Mouse (Mus musculus) neural tube, embryonic 11.5 days (tissue): ENCODE data around the gene Ddx4. TPM values are rescaled to one million over a fixed set of nuclear protein-coding genes. Genes with fewer than 3 reads are reported as not detected.

ENCODE experiments used
- ATAC-seq: fragments of 200-750 bp; cut with Nextera tagmentation; 2 replicates; pipeline ENCODE4 v1.8.0; 2017; ENCODE audit warnings: moderate number of reproducible peaks, mild to moderate bottlenecking, moderate TSS enrichment, moderate library complexity; ENCODE audit not compliant: insufficient read depth, low FRiP score, low TSS enrichment
- DNase-seq: peaks from one replicate; pipeline ENCODE4 v3.0.0-alpha.2; 2015; ENCODE audit warnings: low spot score
- H3K27ac ChIP-seq: fragments of 300-500 bp; sonication (generic); 2 replicates; pipeline ENCODE4 v1.5.1; 2014; ENCODE audit warnings: low read depth, mild to moderate bottlenecking, low read length
- H3K27me3 ChIP-seq: fragments of 300-500 bp; sonication (generic); 2 replicates; pipeline ENCODE4 v1.6.1; 2014; ENCODE audit warnings: mild to moderate bottlenecking, low read length, mixed read lengths; ENCODE audit not compliant: control insufficient read depth, insufficient read depth
- H3K36me3 ChIP-seq: fragments of 300-500 bp; sonication (generic); 2 replicates; pipeline ENCODE4 v1.6.1; 2014; ENCODE audit warnings: mild to moderate bottlenecking, low read length, moderate library complexity, mixed read lengths; ENCODE audit not compliant: control insufficient read depth, insufficient read depth
- H3K4me1 ChIP-seq: fragments of 300-500 bp; sonication (generic); 2 replicates; pipeline ENCODE4 v1.6.1; 2014; ENCODE audit warnings: low read length, mixed read lengths; ENCODE audit not compliant: control insufficient read depth, insufficient read depth
- H3K4me2 ChIP-seq: fragments of 300-500 bp; sonication (generic); 2 replicates; pipeline ENCODE4 v1.6.1; 2014; ENCODE audit warnings: low read depth, mild to moderate bottlenecking, moderate library complexity
- H3K4me3 ChIP-seq: fragments of 300-500 bp; sonication (generic); 2 replicates; pipeline ENCODE4 v1.5.1; 2014; ENCODE audit warnings: low read depth, low read length
- H3K9ac ChIP-seq: fragments of 300-500 bp; sonication (generic); 2 replicates; pipeline ENCODE4 v1.6.1; 2014; ENCODE audit warnings: mild to moderate bottlenecking, low read length
- H3K9me3 ChIP-seq: fragments of 300-500 bp; sonication (generic); 2 replicates; pipeline ENCODE4 v1.6.1; 2016; ENCODE audit warnings: low read length; ENCODE audit not compliant: control insufficient read depth
- WGBS: fragments of 180-500 bp; shearing (Covaris S2); extraction: QIAGEN DNeasy Blood & Tissue Kit; methylation state at CpG from one replicate; pipeline ENCODE4 v1.1.7; 2014; 5-methylcytosine and 5-hydroxymethylcytosine counted together
- polyA plus RNA-seq: library from polyadenylated mRNA; unstranded; fragments of >200 nt; fragmentation: Nextera tagmentation; extraction: Ambion mirVana; gene quantifications from 2 replicates; pipeline ENCODE4 v1.2.1, GENCODE M21; 2014

Gene Ddx4
- 0.30 and 1.0 TPM in 2 replicates for polyA plus RNA-seq

DNA sequence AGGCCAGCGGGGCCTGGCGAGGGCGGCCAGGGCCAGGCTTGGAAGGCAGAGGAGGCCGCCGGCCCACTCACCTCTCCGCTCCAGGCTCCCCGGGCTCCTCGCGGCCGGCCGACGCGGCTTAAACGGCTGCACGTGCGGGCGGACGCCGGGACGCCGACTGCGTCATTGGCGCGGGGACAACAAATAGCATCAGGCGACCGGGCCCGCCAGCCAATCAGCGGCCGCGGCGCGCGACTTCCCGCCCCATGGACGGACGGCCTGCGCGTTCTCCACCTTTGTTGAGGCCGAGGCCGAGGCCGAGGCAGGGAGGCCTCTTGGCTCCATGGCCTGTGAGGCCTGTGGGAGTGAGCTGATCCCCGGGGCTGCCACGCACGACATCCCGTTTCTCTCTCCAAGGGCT, at the start of gene Ddx4:
Gene Ddx4, minus strand, starts transcription at position 271 of the 400 bp plus-strand sequence.
- Histone ChIP-seq H3K36me3 (no peaks in the 10 kb centered on the region), H3K4me1 (no peaks in the 10 kb centered on the region), H3K27ac (no peak within 1 kb of the TSS), H3K9ac (no peak within 1 kb of the TSS), H3K4me2 (no peak within 1 kb of the TSS), H3K27me3 (no peaks in the 10 kb centered on the region), H3K9me3 (peaks cover 7% of the 10 kb centered on the region), H3K4me3 (no peak within 1 kb of the TSS)
- DNase-seq (no peak), ATAC-seq (no peak)
- WGBS, result 74% methylated on average over 30 of the region's 45 CpGs

DNA sequence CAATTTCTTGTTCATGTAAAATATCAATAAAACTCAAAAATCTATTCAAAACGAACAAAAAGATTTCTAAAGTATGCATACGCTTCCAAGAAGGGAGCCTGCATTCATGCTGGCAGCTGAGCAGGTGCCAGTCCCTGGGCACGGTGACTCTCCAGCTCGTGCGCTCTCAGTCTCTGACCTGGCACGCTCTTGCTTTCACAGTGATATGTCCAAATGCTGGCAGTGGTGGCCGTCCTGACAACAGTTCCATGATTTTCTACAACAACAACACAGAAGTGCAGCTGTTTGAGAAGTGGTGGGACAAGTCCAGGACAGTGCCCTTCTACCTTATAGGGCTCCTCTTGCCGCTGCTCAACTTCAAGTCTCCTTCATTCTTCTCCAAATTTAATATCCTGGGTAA, 49.0 kb upstream of the Ddx4 start:
- DNase-seq, result no peak
- Histone ChIP-seq H3K27ac (no peak overlapping the region), H3K4me3 (no peak overlapping the region), H3K4me2 (no peak overlapping the region), H3K36me3 (no peaks in the 10 kb centered on the region), H3K4me1 (no peaks in the 10 kb centered on the region), H3K9me3 (no peaks in the 10 kb centered on the region), H3K9ac (no peak overlapping the region), H3K27me3 (no peaks in the 10 kb centered on the region)
- WGBS, result 90% methylated on average over 8 of the region's 8 CpGs
- ATAC-seq, result no peak

DNA sequence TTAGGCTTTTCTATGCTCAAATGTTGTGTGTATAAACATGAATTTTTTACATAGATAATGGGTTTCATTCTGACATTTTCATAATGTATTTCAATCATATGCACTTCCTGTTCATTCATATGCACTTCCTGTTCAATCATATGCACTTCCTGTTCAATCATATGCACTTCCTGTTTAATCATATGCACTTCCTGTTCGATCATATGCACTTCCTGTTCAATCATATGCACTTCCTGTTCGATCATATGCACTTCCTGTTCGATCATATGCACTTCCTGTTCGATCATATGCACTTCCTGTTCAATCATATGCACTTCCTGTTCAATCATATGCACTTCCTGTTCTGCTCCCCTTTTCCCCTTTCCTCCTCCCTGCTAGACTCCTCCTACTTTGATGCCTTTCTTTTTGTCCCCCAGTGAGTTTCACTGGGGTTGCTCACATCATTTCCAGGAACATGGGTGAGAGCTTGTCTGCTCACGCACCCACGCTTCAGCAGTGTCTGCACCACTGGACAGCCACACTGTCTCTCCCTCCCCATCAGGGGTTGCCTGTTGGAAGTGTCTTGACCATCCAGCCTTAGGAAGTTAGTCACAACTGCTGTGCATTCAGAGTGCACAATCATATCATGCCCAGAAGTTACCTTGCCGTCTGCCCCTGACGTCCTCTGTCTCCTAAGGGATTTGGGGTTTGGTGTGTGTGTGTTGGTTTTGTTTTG, 43.4 kb upstream of the Ddx4 start:
- H3K4me1 ChIP-seq, result no peaks in the 10 kb centered on the region
- no peak overlapping the region for H3K4me3 ChIP-seq
- H3K9ac ChIP-seq, result no peak overlapping the region
- no peaks in the 10 kb centered on the region for H3K9me3 ChIP-seq
- H3K27ac ChIP-seq, result no peak overlapping the region
- no peaks in the 10 kb centered on the region for H3K36me3 ChIP-seq
- DNase-seq (no peak), ATAC-seq (no peak)
- WGBS, result 97% methylated on average over 8 of the region's 8 CpGs
- no peak overlapping the region for H3K4me2 ChIP-seq
- H3K27me3 ChIP-seq, result no peaks in the 10 kb centered on the region

DNA sequence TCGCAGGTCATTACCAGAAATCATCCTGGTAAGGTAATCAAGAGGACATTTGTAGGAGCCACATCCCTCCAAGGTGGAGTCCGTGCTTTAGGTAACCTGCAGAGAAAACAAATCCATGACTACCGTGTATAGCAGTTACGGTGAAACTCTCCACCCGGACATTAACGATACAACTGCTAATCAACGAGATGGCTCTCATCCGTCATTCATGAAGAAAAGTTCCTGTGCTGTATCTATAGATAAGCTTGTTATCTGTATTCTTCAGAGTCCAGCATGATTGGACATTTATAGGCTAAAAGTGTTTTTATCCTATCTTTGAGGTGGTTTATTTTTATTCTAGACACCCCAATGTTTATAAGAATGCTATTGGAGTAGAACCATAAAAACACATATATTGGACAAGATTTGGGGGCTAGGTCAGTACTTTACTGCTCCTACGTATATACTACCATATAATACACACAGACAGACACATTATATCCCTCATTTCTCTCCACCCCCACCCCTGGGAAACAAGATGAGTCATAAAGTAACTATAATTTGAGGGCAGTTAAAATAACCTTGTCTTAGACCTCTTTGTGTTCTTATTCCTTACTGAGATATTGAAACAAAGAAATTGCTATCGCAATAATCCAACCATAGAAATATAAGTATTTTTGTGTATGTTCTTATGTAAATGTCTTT, 40.7 kb upstream of the Ddx4 start:
- no peak overlapping the region for H3K9ac ChIP-seq
- DNase-seq (no peak), ATAC-seq (no peak)
- H3K27ac ChIP-seq, result no peak overlapping the region
- no peaks in the 10 kb centered on the region for H3K4me1 ChIP-seq
- H3K36me3 ChIP-seq, result no peaks in the 10 kb centered on the region
- no peaks in the 10 kb centered on the region for H3K9me3 ChIP-seq
- H3K27me3 ChIP-seq, result no peaks in the 10 kb centered on the region
- H3K4me3 ChIP-seq, result no peak overlapping the region
- WGBS, result 90% methylated on average over 10 of the region's 10 CpGs
- H3K4me2 ChIP-seq, result no peak overlapping the region

DNA sequence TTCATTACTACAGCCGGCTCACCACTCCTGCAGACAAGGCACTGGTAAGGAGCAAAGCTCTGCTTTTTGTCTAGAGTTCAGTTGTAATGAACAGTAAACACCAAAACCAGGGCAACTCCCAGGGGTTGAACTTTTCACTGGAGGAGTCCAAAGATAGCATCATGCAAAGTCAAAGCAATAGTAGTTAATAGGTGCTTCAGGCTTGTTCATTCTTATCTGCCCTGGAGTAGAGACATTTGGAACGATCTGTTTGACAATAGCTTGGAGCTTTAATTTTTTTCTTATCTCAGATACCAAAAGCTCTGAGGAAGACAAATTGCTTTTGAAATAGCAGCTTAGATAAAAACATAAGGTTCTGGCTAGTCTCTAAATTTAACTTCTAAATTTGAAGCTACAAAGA, 33.9 kb upstream of the Ddx4 start:
- H3K4me3 ChIP-seq, result no peak overlapping the region
- no peaks in the 10 kb centered on the region for H3K9me3 ChIP-seq
- ATAC-seq, result no peak
- no peaks in the 10 kb centered on the region for H3K4me1 ChIP-seq
- no peak overlapping the region for H3K4me2 ChIP-seq
- H3K27ac ChIP-seq, result no peak overlapping the region
- H3K27me3 ChIP-seq, result no peaks in the 10 kb centered on the region
- DNase-seq, result no peak
- H3K36me3 ChIP-seq, result no peaks in the 10 kb centered on the region
- no peak overlapping the region for H3K9ac ChIP-seq
- 86% methylated on average over 2 of the region's 2 CpGs for WGBS

DNA sequence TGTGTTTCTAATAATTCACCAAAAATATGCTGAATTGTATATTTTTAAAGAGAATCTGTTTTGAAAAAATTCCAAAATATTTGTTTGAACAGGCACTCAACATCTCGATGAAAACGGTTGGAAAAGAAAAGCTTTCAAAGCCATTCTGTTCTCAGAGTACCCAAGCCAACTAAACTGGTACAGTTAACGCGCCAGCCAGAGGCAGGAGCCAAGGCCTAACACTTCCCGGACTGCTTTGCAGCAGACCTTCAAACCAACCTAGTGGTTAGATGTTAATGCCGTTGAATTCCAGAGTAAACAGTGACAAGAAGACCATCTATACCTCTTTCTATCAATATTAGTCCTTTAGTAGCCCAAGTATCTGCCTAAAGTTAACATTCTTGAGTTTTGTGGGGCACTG, 31.7 kb upstream of the Ddx4 start:
- no peaks in the 10 kb centered on the region for H3K36me3 ChIP-seq
- H3K9me3 ChIP-seq, result no peaks in the 10 kb centered on the region
- H3K27me3 ChIP-seq, result no peaks in the 10 kb centered on the region
- ATAC-seq (no peak), DNase-seq (no peak)
- no peaks in the 10 kb centered on the region for H3K4me1 ChIP-seq
- H3K9ac ChIP-seq, result no peak overlapping the region
- no peak overlapping the region for H3K4me2 ChIP-seq
- 86% methylated on average over 6 of the region's 6 CpGs for WGBS
- H3K4me3 ChIP-seq, result no peak overlapping the region
- H3K27ac ChIP-seq, result no peak overlapping the region

DNA sequence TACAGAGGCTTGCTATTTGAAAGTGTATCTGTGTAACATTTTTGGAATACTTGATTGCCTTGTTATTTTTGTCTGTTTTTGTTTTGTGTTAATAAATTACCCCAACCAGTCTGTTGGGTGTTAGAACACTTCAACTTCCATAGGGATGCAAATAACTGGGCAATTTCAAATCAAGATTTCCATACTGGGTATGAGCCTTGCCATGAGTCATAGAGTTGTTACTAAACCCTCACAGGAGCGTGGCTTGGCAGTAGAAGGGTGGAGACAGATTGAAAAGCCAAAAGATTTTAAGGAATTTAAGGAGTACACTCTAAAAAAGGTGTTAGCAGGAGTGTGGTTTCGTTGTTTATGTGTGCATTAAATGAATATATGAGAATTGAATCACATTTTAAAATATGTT, 31.0 kb upstream of the Ddx4 start:
- Histone ChIP-seq H3K9ac (no peak overlapping the region), H3K4me2 (no peak overlapping the region), H3K9me3 (no peaks in the 10 kb centered on the region), H3K27ac (no peak overlapping the region), H3K4me1 (no peaks in the 10 kb centered on the region), H3K4me3 (no peak overlapping the region), H3K27me3 (no peaks in the 10 kb centered on the region), H3K36me3 (no peaks in the 10 kb centered on the region)
- WGBS, result 77% methylated on average over 2 of the region's 2 CpGs
- DNase-seq (no peak), ATAC-seq (no peak)

DNA sequence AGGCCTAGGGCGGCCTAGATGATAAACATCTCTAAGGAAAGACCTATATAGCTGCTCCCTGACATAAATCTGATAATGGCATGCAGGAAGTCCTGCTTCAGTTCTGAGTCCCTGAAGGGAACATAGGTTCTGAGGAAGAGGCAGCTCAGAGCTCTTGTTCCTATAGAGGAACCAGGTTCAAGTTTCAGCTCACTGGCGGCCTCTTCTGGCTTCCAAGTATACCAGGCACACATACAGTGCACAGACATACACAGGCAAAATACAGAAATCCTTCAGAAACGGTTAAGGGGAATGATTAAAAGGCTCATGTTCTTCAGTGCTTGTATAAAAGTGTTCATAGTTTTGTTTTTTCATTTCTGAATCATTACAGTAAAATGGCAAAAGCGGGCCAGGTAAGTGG, 25.9 kb upstream of the Ddx4 start:
- Histone ChIP-seq H3K4me3 (no peak overlapping the region), H3K27ac (no peak overlapping the region), H3K36me3 (no peaks in the 10 kb centered on the region), H3K9me3 (no peaks in the 10 kb centered on the region), H3K27me3 (no peaks in the 10 kb centered on the region), H3K4me1 (no peaks in the 10 kb centered on the region), H3K4me2 (no peak overlapping the region), H3K9ac (no peak overlapping the region)
- no peak for ATAC-seq
- DNase-seq, result no peak
- 88% methylated on average over 4 of the region's 4 CpGs for WGBS

DNA sequence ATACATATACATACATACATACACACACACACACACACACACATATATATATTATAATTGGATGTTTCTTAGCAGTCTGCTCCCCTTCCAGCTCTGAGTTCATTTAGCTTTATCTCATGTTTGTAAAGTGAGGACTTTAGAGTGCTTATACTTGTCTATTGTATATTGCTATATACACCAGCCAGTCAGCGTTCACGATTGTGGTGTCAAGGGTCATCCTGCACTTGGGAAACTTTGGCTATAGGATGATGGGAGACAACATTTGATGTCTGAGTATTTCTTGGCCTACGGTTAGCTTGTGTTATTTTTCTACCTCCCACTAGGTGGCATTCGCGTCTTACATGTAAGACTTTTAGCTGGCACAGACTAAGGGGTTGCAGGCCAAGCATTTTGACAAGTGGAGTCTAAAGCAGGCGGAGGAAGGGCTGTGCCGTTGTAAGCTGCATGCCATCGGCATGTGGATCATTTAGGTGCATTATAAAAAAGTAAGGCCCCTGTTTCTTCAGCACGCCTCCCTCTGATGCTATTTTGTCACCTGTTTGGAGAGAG, 21.7 kb upstream of the Ddx4 start:
- Histone ChIP-seq H3K9ac (no peak overlapping the region), H3K4me1 (no peaks in the 10 kb centered on the region), H3K36me3 (no peaks in the 10 kb centered on the region), H3K9me3 (no peaks in the 10 kb centered on the region), H3K27ac (no peak overlapping the region), H3K4me2 (no peak overlapping the region), H3K4me3 (no peak overlapping the region), H3K27me3 (no peaks in the 10 kb centered on the region)
- ATAC-seq, result peak; percentile 53; the same call in 1 of the 2 replicates
- DNase-seq, result peak; percentile 73
- 17% methylated on average over 9 of the region's 9 CpGs for WGBS
